Mouse (Mus musculus): Measurements from ENCODE around the gene Gm45623.

DNA sequence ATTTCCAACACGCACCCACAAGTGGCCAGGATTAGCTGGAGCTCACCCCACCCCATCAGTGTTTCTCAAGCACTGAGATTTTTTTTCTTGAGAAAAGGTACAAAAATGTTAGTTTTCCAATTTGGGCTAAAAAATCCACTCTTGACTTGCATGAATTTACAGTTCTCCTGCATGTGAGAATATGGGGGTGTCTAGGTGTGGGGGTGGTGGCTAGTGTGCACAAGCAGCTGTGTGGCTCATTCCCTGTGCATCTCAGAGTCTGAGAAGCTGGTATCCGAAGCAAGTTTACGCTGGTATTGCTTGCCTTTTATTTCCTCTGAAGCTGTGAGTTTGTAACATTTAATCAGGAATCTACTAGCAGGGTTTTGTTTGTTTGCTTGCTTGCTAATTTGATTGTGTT, 37.1 kb upstream of the Gm45623 start:
- TF ChIP-seq CTCF (IDR thresholded peaks at IDR 0.05; ENCODE audit: low read depth) (no peak), EP300 (IDR thresholded peaks at IDR 0.05; ENCODE audit: low read depth) (no peak)

Measured in liver, postnatal 0 days (tissue).